Mouse (Mus musculus) hindbrain, embryonic 16.5 days (tissue): ENCODE results near the gene Trim2. TPM values are rescaled to one million over a fixed set of nuclear protein-coding genes. Genes with fewer than 3 reads are reported as not detected.

ENCODE experiments used
- ATAC-seq: fragments of 200-750 bp; cut with Nextera tagmentation; 2 replicates; pipeline ENCODE4 v1.8.0; 2017; ENCODE audit warnings: moderate TSS enrichment, moderate library complexity
- H3K27ac ChIP-seq: fragments of 300-500 bp; sonication (generic); 2 replicates; pipeline ENCODE4 v1.5.1; 2014; ENCODE audit warnings: low read depth, mild to moderate bottlenecking, control low read depth, low read length, moderate library complexity
- H3K27me3 ChIP-seq: fragments of 300-500 bp; sonication (generic); replicated peaks from 2 replicates; pipeline ENCODE4 v1.6.1; 2014; ENCODE audit warnings: low read length; ENCODE audit not compliant: control insufficient read depth, insufficient read depth
- H3K36me3 ChIP-seq: fragments of 300-500 bp; sonication (generic); 2 replicates; pipeline ENCODE4 v1.6.1; 2014; ENCODE audit warnings: mild to moderate bottlenecking, low read length, moderate library complexity, mixed read lengths; ENCODE audit not compliant: control insufficient read depth, insufficient read depth
- H3K4me1 ChIP-seq: fragments of 300-500 bp; sonication (generic); 2 replicates; pipeline ENCODE4 v1.6.1; 2014; ENCODE audit warnings: low read depth, low read length; ENCODE audit not compliant: control insufficient read depth, insufficient read depth
- H3K4me2 ChIP-seq: fragments of 300-500 bp; sonication (generic); 2 replicates; pipeline ENCODE4 v1.6.1; 2014; ENCODE audit warnings: mild to moderate bottlenecking, low read length, control low read depth, moderate library complexity
- H3K4me3 ChIP-seq: fragments of 300-500 bp; sonication (generic); 2 replicates; pipeline ENCODE4 v1.5.1; 2014; ENCODE audit warnings: mild to moderate bottlenecking, low read length, control low read depth, moderate library complexity
- H3K9ac ChIP-seq: fragments of 300-500 bp; sonication (generic); 2 replicates; pipeline ENCODE4 v1.6.1; 2014; ENCODE audit warnings: low read depth, mild to moderate bottlenecking, control low read depth, low read length, moderate library complexity
- H3K9me3 ChIP-seq: fragments of 300-500 bp; sonication (generic); 2 replicates; pipeline ENCODE4 v1.6.1; 2014; ENCODE audit warnings: mild to moderate bottlenecking, low read length, moderate library complexity; ENCODE audit not compliant: control insufficient read depth
- WGBS: fragments of 180-500 bp; shearing (Covaris S2); extraction: QIAGEN DNeasy Blood & Tissue Kit; methylation state at CpG from one replicate; pipeline ENCODE4 v1.1.7; 2014; 5-methylcytosine and 5-hydroxymethylcytosine counted together
- polyA plus RNA-seq: library from polyadenylated mRNA; unstranded; fragments of >200 nt; fragmentation: Nextera tagmentation; extraction: Ambion mirVana; gene quantifications from 2 replicates; pipeline ENCODE4 v1.2.1, GENCODE M21; 2015

The Trim2 gene
- polyA plus RNA-seq, 1 experiment from 2014 or later: 154 TPM

DNA sequence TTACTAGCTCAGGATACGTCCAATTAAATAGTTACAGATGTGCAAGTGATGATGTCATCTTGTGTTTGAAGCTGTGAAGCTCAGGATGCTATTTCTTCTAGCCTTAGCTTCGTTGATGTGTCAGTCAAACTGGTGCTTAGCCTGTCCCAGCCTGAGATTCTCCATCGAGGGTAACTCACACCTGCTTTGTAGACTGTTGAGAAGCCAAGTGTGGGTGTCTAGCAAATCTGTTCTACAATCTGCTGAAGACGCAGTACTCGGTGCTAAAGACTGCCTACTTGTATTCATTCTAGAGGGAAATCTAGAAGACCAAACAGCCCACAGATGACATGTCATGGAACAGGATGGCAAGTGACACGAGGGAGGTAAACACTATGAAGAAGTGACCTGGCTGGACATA, 101.0 kb downstream of the Trim2 start:
- H3K4me2 ChIP-seq: no peak overlapping the region
- H3K27ac ChIP-seq: no peak overlapping the region
- no peaks in the 10 kb centered on the region for H3K9me3 ChIP-seq
- H3K27me3 ChIP-seq: no peaks in the 10 kb centered on the region
- ATAC-seq: no peak
- H3K4me1 ChIP-seq: peaks cover 2% of the 10 kb centered on the region
- peaks cover 26% of the 10 kb centered on the region for H3K36me3 ChIP-seq
- no peak overlapping the region for H3K9ac ChIP-seq
- 94% methylated on average over 6 of the region's 6 CpGs for WGBS
- H3K4me3 ChIP-seq: no peak overlapping the region

DNA sequence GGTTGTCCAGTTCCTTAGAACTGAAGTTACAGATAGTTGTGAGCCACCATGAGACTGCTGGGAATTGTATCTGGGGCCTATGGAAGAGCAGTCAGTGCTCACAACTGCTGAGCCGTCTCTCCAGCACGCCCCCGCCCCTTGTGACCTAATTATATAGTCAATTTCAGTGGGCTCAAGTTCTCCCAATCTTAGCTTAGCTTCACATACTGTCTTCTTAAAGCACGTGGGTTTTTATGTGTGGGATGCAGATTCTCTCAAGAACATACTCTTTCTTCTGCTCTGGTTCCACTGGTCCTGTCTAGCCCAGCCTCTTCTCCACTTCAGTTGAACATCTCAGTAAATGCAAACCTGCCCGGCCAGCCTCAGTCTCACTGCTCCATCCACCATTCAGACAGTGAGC, 102.0 kb downstream of the Trim2 start:
- no peak overlapping the region for H3K9ac ChIP-seq
- no peak for ATAC-seq
- no peak overlapping the region for H3K4me2 ChIP-seq
- no peaks in the 10 kb centered on the region for H3K27me3 ChIP-seq
- H3K4me3 ChIP-seq: no peak overlapping the region
- WGBS: 88% methylated on average over 5 of the region's 5 CpGs
- H3K36me3 ChIP-seq: peaks cover 26% of the 10 kb centered on the region
- H3K4me1 ChIP-seq: peaks cover 4% of the 10 kb centered on the region
- no peaks in the 10 kb centered on the region for H3K9me3 ChIP-seq
- H3K27ac ChIP-seq: no peak overlapping the region

DNA sequence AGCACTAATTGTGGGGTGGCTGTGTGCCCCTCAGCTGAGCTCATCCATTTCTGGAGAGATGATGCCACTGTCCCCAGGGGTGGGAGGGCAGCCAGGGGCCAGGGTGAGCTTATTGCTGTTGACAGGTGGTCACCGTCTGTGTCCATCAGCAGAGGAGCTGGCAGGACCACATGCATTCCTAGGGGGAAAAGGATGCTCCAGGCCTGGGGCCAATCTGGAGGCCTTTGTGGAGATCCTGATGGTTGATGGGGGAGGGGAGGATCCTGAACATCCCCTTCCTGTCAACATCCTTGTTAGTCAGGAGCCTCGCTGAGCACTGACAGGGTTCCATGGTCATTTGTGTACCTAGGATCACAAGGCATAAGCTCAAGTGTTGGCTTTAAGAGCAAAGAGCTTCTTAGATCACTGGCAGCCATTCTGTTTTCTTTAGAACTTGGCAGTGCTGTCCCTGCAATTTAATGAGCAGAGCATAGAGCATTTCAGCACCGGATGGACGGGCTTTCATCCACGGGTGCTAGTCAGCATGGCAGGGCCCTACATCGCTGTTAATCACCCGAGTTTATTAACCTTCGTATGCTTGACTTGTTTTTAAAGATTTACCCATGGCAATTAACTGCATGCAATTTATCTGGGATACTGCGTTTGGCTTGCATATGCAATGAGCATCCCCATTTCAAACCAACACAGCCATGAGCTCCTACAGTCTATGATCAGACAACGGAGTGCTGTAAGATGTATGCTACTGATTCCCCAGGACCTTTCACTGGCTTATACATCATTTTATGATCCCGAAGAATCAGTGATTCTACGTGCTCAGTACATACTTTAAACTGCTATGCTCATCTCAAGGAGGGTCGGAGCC, 105.9 kb downstream of the Trim2 start:
- H3K36me3 ChIP-seq: peaks cover 11% of the 10 kb centered on the region
- no peaks in the 10 kb centered on the region for H3K27me3 ChIP-seq
- peak; percentile 84 for ATAC-seq
- H3K4me2 ChIP-seq: no peak overlapping the region
- no peak overlapping the region for H3K4me3 ChIP-seq
- WGBS: 34% methylated on average over 13 of the region's 13 CpGs
- peaks cover 4% of the 10 kb centered on the region for H3K4me1 ChIP-seq
- no peak overlapping the region for H3K9ac ChIP-seq
- H3K9me3 ChIP-seq: no peaks in the 10 kb centered on the region
- H3K27ac ChIP-seq: peak overlapping the region; percentile 58

DNA sequence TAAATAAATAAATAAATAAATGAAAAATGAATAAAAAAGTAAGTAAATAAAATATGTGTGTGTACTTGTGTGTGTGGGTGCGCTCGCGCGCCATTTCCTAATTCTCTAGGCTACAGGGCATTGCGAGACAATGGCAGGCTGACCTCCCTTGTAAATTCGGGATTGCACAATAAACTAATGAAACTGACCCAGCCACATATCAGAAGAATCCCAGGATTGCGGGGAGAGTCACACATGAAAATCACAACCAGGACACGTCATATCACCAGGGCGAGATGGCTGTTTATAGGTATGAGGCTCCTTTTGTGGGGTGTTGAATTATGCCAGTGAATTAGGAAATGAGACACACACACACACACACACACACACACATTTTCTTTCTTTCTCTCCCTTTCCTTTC, 107.2 kb downstream of the Trim2 start:
- H3K9me3 ChIP-seq: no peaks in the 10 kb centered on the region

DNA sequence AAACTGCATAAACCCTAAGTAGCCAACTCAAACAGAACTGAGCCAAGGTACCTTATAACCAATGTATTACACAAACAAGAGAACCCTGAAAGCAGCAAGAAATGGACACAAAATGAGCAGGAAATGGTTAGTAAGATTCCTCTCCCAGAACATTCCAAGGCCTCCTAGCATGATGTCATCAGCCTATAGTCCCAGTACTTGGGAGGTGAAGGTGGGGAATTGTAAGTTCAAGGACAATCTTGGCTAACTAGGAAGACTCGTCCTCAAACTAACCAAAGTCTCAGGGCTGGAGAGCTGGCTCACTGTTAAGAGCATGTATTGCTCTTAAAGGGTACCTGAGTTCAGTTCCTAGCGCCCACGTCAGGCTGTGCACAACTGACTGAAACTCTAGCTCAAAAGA, 108.4 kb downstream of the Trim2 start:
- Histone ChIP-seq H3K4me3 (no peak overlapping the region), H3K9ac (no peak overlapping the region), H3K9me3 (no peaks in the 10 kb centered on the region), H3K4me2 (no peak overlapping the region), H3K27me3 (no peaks in the 10 kb centered on the region), H3K27ac (no peak overlapping the region), H3K36me3 (peaks cover 10% of the 10 kb centered on the region), H3K4me1 (peaks cover 4% of the 10 kb centered on the region)
- ATAC-seq: no peak
- 97% methylated on average over 3 of the region's 3 CpGs for WGBS

More for the DNA sequence above, 107.2 kb downstream of the Trim2 start:
- peaks cover 4% of the 10 kb centered on the region for H3K4me1 ChIP-seq
- no peak for ATAC-seq
- peaks cover 7% of the 10 kb centered on the region; the same call in 1 of the 2 replicates for H3K36me3 ChIP-seq
- H3K4me3 ChIP-seq: no peak overlapping the region
- H3K27me3 ChIP-seq: no peaks in the 10 kb centered on the region
- no peak overlapping the region for H3K27ac ChIP-seq
- no peak overlapping the region for H3K4me2 ChIP-seq
- 92% methylated on average over 9 of the region's 9 CpGs for WGBS
- H3K9ac ChIP-seq: no peak overlapping the region

DNA sequence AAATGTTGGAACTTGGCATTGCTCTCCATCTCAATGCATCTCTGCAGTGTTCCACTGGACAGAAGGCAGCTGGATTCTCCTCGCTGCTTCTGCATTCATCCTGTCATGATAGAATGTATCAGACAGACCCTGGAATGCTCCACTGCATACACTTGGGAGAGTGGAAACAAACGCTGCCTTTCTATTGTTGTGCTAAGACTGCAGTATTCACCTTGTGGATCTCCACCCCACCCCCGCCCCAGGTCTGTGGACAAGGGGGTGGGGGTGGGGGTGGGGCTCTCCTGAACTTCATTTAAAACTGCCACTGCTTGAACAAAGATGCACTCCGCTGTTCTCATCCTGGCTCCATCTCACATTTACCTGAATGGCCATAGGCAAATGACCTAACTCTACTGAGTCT, 112.8 kb downstream of the Trim2 start:
- Histone ChIP-seq H3K27me3 (no peaks in the 10 kb centered on the region), H3K36me3 (peaks cover 12% of the 10 kb centered on the region), H3K9me3 (no peaks in the 10 kb centered on the region), H3K4me3 (no peak overlapping the region), H3K27ac (no peak overlapping the region), H3K4me1 (peaks cover 4% of the 10 kb centered on the region; the same call in 1 of the 2 replicates), H3K9ac (no peak overlapping the region), H3K4me2 (no peak overlapping the region)
- 51% methylated on average over 4 of the region's 4 CpGs for WGBS
- no peak for ATAC-seq

DNA sequence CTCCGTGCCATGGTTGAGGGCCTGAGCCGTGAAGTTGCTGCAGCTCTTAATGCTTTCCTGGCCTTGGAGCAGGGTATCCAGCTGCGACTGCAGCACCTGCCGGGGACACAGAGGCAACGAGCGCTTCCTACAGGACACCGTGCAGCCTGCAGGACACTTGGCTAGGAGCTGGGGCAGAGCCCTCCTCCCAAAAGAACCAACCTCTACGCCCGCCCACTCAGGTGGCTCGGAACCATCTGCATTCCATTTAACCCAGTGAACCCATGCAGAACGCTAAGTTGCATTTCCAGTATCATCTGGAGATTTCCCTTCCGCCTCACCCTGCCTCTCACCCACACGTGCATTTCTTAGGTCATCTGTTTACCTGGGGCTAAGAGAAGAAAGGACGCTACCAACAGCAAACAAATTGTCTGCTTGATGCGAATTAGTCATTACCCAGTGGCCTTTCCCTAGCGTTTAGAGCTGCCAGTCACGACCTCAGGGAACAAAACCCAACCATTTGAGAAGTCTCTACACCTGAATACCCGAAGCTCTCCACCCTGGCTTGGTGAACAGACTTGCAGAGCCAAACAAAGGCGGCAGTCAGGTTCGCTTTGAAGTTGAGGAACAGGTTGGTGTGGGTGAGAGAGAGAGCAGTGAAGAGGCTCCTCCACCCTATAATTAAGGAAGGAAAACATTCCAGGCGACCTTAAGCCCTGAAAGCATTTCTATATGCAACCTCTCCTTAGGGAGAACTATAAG, 115.4 kb downstream of the Trim2 start:
- ATAC-seq: peak; percentile 21; the same call in 1 of the 2 replicates

DNA sequence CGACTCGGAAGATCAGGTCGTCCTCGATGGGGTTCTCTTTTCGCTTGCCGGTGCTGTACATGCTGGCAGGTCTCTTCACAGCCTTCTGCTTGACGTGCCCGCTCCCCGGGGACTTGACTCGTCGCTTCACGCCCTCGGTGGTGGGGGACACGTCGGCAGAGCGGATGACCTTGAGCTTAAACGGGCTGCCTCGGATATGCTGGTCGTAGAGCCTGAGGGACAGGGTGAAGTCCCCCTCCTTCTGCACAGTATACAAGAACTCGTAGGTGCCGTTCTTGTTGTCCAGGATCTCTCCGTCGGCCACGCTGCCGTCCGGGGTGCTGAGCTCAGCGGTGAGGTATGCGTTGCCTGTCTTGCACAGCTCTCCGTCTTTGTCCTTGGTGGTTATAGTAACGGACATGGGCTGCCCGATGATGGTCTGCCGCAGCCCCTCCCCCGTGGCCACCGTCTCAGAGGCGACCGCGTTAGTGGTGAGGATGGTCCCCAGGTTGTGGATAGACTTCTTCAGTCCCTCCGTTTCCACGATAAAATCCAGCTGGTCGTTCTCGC, 116.1 kb downstream of the Trim2 start:
- no peak overlapping the region for H3K27ac ChIP-seq
- no peaks in the 10 kb centered on the region for H3K27me3 ChIP-seq
- peaks cover 12% of the 10 kb centered on the region for H3K36me3 ChIP-seq
- no peak overlapping the region for H3K4me3 ChIP-seq
- H3K9me3 ChIP-seq: no peaks in the 10 kb centered on the region
- H3K4me1 ChIP-seq: peaks cover 4% of the 10 kb centered on the region; the same call in 1 of the 2 replicates
- peak; percentile 48 for ATAC-seq
- WGBS: 19% methylated on average over 41 of the region's 41 CpGs
- no peak overlapping the region for H3K9ac ChIP-seq
- H3K4me2 ChIP-seq: peak overlapping the region; percentile 17; the same call in 1 of the 2 replicates

More for the DNA sequence above, 115.4 kb downstream of the Trim2 start:
- no peak overlapping the region for H3K27ac ChIP-seq
- 0 out of 2 replicates have a peak overlapping the region, but pooled peaks have one; percentile 17 for H3K4me2 ChIP-seq
- peaks cover 4% of the 10 kb centered on the region; the same call in 1 of the 2 replicates for H3K4me1 ChIP-seq
- no peaks in the 10 kb centered on the region for H3K9me3 ChIP-seq
- no peak overlapping the region for H3K9ac ChIP-seq
- H3K36me3 ChIP-seq: peaks cover 12% of the 10 kb centered on the region
- no peaks in the 10 kb centered on the region for H3K27me3 ChIP-seq
- WGBS: 55% methylated on average over 21 of the region's 21 CpGs
- no peak overlapping the region for H3K4me3 ChIP-seq
